Mouse (Mus musculus) kidney, adult 10 weeks (tissue): ENCODE data around the gene Antxr2. TPM values are rescaled to one million over a fixed set of nuclear protein-coding genes. Genes with fewer than 3 reads are reported as not detected.

ENCODE experiments used
- polyA plus RNA-seq: library from polyadenylated mRNA; stranded (reverse); fragments of 350-450 nt; fragmentation: Illumina TruSeq; extraction: RNeasy Lipid Tissue Mini Kit (QIAGEN cat#74804); gene quantifications from one replicate; pipeline ENCODE4 v1.2.3, GENCODE M21; 2014; ENCODE audit warnings: low read depth, low replicate concordance

Gene Antxr2
- 18.8 TPM for polyA plus RNA-seq

DNA sequence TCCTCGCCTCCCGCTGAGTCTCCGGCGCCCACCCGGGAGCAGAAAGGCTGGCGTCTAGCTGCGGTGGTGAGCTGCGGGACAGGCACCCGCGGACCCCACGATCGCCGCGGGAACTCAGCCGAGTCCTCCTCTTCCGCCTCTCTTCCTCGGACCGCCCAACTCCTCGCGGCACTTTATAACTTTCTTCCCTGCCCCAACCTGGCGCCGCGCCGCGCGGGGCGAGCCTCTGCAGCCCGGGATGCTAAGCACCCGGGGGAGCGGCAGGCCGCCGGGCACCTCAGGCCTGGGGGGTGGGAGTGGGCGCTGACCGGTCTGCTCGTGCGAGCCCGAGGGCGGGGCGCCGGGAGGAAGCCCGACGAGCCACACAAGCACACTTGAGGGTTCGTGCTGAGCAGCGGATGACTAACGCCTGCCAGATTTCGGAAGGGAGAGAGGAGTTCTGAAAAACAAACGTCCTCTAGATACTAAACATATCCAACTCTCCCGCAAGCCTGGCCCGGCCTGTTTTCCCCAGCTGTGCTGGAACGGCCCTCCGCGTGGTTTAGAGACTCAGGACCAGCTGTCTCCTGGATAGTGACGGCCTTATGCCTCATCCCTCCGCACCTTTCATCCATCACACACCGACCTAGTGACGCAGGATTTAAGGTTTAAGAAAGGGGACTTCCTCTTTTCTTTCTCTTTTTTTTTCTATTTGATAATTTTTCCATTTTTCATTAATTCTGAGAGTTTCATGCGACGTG, at the start of gene Antxr2:
Antxr2 (minus strand) TSS at position 142 of the 740 bp plus-strand sequence.

Other genes with a start within 250 kb of the Antxr2 start
- not detected for gene Prdm8, start 136.2 kb upstream of the Antxr2 start, polyA plus RNA-seq
- gene Fgf5, start 223.1 kb upstream of the Antxr2 start, polyA plus RNA-seq, result not detected